Mouse (Mus musculus) A20 (cell line): ENCODE measurements around the gene Tifa.

Experiments used
- DNase-seq: peaks from one replicate; pipeline ENCODE4 v3.0.0-alpha.2; 2011; ENCODE audit warnings: low read depth, low spot score

Tifa gene

GRCm38 (mm10) chr3:127823886-127824863 is 34.6 kb downstream of the Tifa start:
- DNase-seq, result peak; percentile 80

DNA sequence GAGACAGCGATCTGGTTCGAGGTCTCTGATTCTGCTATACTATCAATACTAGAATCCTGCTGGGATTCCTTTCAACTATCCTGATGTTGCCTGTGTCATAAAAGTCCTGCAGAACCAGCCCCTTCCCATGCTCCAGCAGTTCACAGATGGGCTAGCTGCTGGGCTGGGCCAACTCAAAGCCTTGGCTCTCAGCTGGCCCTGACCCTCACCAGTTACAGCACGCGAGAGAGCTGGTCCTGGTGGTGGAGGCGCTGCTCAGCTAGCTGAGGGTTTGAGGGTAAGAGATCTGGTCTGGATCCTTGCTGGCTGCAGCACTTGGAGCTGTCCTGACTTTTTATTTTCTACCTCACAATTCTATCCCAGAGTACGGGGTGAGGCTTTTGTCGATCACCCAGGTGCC is 36.9 kb downstream of the Tifa start:
- no peak for DNase-seq

GRCm38 (mm10) chr3:127827123-127827522 is 37.5 kb downstream of the Tifa start:
- DNase-seq, result no peak

GRCm38 (mm10) chr3:127830183-127830582 is 40.6 kb downstream of the Tifa start:
- no peak for DNase-seq

- no peak for DNase-seq
Observed at GRCm38 (mm10) chr3:127831079-127831478, 41.5 kb downstream of the Tifa start.

- DNase-seq, result no peak
Observed at GRCm38 (mm10) chr3:127834040-127834439, 44.4 kb downstream of the Tifa start.

DNA sequence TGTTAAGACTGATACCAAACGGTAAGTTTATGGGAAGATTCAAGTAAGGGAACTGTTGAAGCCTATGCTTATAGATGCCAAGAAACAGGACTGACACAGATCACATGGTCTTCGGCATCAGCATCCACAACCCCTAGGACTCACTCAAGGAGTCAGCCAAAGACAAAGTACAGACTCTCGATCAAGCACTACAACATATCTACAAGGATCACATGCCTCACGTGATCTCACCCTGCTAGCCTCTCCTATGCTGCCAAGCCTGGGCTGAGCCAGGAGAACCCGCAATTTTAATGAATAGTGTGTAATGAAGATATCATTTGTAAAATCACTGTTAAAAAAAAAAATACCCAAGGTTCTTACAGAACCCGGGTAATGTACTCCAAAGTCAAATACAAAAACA is 46.0 kb downstream of the Tifa start:
- no peak for DNase-seq

DNA sequence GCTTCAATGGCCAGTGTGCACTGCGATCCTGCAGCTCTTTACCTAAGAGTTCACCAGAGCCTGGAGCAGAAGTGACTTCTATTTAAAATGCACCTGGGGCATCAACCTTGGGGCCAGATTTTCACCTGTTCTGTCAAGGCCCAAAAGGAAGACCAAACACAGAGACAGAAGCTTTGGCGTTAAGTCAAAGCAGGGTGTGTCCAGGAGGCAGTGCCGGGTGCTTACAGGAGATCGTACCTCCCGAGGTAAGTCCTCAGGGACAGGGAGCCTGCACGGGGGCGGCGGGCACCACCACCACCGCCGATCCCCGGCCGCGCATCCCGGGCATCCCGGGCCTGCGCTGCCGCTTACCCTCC is 47.2 kb downstream of the Tifa start:
- no peak for DNase-seq

GRCm38 (mm10) chr3:127837154-127837865 is 47.7 kb downstream of the Tifa start, which contains the start of gene Ap1ar:
Gene Ap1ar (minus strand): TSS chr3:127837523.
- peak; percentile 96 for DNase-seq

DNA sequence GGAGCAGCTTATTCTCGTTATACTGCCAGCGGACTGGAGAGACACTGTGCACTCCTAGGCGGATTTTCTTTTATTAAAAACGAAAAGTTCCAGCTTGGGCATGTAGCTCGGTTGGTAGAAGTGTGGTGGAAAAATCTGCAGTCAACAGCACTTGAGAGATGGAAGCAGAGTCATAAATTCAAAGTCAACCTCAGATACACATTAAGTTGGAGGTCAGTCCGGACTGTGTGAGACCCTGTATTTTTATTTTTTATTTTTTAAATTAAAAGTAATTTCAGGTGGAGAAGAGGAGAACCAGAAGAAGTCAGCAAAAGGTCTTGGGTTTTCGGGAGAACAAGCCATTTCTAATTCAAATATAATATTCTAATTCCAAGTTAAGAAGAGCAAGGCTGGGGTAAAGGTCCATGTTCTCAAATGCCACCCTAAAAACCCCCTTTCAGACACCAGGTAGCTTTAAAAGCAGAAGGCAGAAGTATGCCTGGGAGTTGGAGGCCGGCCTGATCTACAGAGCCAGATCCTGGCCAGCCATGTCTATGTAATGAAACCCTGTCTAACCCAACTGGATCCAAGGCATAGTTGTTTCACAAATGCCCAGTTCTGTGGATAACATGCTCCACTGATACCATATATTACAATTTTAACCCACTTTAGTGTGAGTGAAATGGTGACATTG is 48.5 kb downstream of the Tifa start:
- peak; percentile 23 for DNase-seq

GRCm38 (mm10) chr3:127841926-127842325 is 52.3 kb downstream of the Tifa start:
- no peak for DNase-seq

GRCm38 (mm10) chr3:127843324-127843940 is 53.8 kb downstream of the Tifa start:
- no peak for DNase-seq

DNA sequence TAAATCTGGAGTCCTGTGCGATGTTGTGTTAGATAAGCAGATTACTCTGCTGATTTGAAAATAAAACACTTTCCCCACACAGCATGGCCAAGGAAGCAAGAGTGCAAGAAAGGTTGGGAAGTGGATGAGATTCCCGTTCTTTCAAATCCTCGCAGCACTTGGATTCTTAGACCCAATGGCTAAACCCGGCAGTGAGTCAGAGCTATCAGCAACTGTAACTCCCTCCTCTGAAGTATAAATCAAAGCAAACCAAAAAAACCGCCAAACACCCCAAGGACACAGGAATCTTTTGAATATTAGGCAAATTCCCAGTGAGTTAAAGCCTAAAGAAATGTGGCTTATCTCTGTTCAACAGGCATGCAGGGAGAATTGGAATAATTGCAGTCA is 54.3 kb downstream of the Tifa start:
- no peak for DNase-seq

- DNase-seq, result no peak
Observed at GRCm38 (mm10) chr3:127848088-127848808, 58.6 kb downstream of the Tifa start.

GRCm38 (mm10) chr3:127849922-127850321 is 60.3 kb downstream of the Tifa start:
- DNase-seq, result no peak

GRCm38 (mm10) chr3:127850776-127851646 is 61.4 kb downstream of the Tifa start:
- DNase-seq, result no peak

GRCm38 (mm10) chr3:127852722-127853121 is 63.1 kb downstream of the Tifa start:
- no peak for DNase-seq

DNA sequence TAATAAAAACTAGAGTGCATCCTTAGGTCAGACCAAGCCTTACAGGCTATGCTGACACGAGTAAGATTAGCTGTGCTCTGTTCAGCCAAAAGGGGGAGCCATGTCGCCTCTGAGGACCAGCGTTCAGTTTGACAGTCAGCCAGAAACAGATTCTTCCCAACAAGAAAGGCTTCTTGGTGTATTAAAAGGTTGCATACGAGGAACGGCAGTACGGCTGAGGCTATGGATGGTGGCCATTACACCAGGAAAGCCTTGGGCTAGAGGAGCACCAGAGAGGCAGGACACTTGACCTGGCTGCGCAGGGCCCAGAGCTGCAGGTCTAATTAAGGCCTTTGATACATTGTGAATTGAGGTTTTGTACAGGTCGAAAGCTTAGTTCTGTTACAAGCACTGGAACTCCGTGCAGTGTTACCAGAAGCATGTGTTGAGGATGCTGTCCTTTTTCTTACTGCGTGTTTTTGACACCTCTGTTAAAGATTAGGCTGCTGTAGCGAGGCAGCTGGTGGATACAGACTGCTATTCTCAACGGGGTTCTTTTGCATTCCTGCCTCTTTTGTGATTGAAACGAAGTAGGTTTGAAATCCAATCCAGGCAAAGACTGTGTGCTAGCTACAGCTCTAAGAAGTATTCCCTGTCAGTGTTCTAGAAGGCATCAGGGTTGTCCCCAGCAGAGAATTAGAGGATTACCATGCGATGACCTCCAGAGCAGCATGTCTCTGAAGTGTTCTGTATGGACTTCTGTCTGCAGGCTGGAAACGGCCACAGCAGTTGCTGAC is 64.0 kb downstream of the Tifa start:
- peak; percentile 66 for DNase-seq

DNA sequence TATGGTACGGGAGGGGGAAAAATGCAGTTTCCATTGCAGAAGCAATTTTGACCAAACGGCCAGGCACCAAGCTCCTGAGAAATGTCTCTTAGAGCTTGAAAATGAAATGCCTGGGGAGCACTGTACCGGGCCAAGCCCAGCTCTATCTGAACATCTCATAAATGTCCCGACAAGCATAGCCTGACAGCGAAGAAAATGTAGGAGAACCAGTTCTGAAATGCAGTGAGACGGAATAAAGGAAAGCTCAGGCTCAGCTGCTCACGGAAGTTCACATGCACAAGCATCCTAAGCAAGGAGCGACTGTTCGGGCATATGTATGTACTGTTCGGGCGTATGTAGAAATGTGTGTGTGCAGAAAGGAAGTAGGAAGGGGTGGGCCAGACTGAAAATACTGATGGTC is 71.7 kb downstream of the Tifa start:
- DNase-seq, result no peak
